Mouse (Mus musculus) cerebellum, adult (tissue): ENCODE data around the gene Il1f10.

Experiments
- ATAC-seq: cut with Nextera tagmentation; 2 replicates; pipeline ENCODE4 v1.9.2; 2017; ENCODE audit warnings: mild to moderate bottlenecking, moderate library complexity, mixed read lengths; ENCODE audit not compliant: insufficient number of reproducible peaks, low FRiP score, low TSS enrichment

The Il1f10 gene

GRCm38 (mm10) chr2:24290896-24291295 is at the start of gene Il1f10:
TSS of gene Il1f10 (plus strand) at chr2:24291196.
- no peak for ATAC-seq

GRCm38 (mm10) chr2:24267503-24267902 is 23.5 kb upstream of the Il1f10 start:
- ATAC-seq = no peak

GRCm38 (mm10) chr2:24273619-24274018 is 17.4 kb upstream of the Il1f10 start:
- ATAC-seq = no peak

- ATAC-seq = no peak
Measured at GRCm38 (mm10) chr2:24275146-24275545, 15.8 kb upstream of the Il1f10 start.

- no peak for ATAC-seq
Measured at GRCm38 (mm10) chr2:24276654-24277053, 14.3 kb upstream of the Il1f10 start, which contains the start of gene Il1f5. TSS of gene Il1f5 (plus strand) at chr2:24276954.

- no peak for ATAC-seq
Measured at GRCm38 (mm10) chr2:24294616-24295015, 3.6 kb downstream of the Il1f10 start.

- peak; percentile 49; the same call in 1 of the 2 replicates for ATAC-seq
Measured at GRCm38 (mm10) chr2:24296837-24297236, 5.8 kb downstream of the Il1f10 start.

GRCm38 (mm10) chr2:24311302-24312001 is 20.5 kb downstream of the Il1f10 start:
- no peak for ATAC-seq

GRCm38 (mm10) chr2:24316919-24317318 is 25.9 kb downstream of the Il1f10 start:
- no peak for ATAC-seq

- ATAC-seq = no peak
Measured at GRCm38 (mm10) chr2:24317919-24318598, 27.1 kb downstream of the Il1f10 start.

- ATAC-seq = no peak
Measured at GRCm38 (mm10) chr2:24335333-24335732, 44.3 kb downstream of the Il1f10 start.

- no peak for ATAC-seq
Measured at GRCm38 (mm10) chr2:24336545-24336944, 45.5 kb downstream of the Il1f10 start, which contains the start of gene Il1rn. TSS of gene Il1rn (plus strand) at chr2:24336853.

- ATAC-seq = no peak
Measured at GRCm38 (mm10) chr2:24341395-24341885, 50.4 kb downstream of the Il1f10 start.
